Mouse (Mus musculus) right cerebral cortex, adult 2 months (tissue): Measurements from ENCODE around the gene Fkbp1a.

Source experiments
- DNase-seq, 2 experiments: peaks; one replicate each; pipeline ENCODE4 v3.0.0; 2021 to 2022; ENCODE audit warnings: low spot score in 2 of 2

The Fkbp1a gene

GRCm38 (mm10) chr2:151608435-151608834 lies 66.2 kb downstream of the Fkbp1a start:
- no peak for DNase-seq

GRCm38 (mm10) chr2:151609974-151610373 lies 67.7 kb downstream of the Fkbp1a start:
- no peak for DNase-seq
